Mouse (Mus musculus) cerebellum, adult 9-10 months (tissue): ENCODE data around the gene Mad2l2.
"Not testable (repeated sequence)": the region's sequence is repeated elsewhere in the genome, so short reads cannot be mapped to it uniquely, and the experiment has no call there.

ENCODE experiments used
- DNase-seq: peaks from one replicate; pipeline ENCODE4 v3.0.0; 2022

The Mad2l2 gene

DNA sequence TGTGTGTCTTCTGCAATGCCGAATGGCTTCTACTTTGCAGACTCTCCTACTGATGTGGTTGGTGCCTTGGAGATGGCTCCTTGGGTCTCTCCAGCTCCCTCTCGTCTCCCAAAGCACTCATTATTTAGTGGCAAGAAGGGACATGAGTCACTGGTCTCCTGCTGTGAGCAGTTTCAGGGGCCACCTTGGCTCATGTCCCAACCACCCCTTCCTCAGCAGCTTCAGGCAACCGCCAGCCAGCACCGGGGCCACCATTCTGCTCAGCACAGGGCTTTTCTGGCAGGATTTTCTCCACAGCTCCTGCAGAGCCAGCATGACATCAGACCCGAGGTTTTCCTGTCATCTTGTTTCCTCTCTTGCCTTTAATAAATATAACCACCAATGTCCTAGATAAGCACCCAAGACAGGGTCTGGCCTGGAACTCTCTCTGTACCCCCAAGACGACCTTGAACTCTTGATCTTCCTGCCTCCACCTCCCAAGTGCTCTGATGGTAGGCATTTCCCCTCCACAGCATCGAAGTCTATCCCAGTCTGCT is 21.6 kb upstream of the Mad2l2 start:
- no peak for DNase-seq

DNA sequence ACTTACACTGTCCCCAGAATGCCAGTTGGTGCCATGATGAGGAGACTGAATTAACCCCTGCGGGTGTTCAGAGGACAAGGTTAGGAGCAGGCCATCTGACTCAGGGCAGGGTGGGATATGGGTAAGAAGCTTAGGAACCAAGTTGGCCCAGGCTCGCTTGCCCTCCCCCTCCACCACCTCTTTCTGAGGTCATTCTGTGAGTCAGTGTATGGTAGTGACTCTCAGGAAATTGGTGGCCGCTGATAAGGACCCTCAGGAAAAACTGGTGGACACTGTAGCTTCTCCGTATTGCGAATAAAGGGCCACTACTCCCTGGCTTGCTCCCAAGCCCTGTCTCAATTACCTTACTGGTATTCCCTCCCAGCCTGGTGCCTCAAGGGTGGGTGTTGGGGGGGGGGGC is 21.0 kb upstream of the Mad2l2 start:
- no peak for DNase-seq

DNA sequence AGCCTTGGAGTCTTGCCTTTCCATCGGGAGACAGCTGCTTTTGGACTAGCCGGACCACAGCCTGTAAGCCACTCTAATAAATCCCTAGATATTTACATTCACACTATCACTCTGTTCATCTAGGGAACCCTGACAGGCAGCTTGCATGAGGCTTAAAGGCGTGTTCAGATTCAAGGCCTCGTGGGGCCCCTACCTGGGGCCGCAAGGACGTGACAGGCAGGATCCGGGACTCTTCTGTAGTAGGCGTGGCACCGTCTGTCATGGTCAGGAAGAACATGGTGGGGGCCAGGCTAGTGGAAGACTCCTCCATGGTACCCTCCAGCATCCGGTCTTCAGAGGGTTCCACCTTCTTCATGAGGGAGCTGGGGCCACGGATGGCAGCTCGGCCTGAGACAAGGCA is 17.7 kb upstream of the Mad2l2 start:
- DNase-seq, result no peak

DNA sequence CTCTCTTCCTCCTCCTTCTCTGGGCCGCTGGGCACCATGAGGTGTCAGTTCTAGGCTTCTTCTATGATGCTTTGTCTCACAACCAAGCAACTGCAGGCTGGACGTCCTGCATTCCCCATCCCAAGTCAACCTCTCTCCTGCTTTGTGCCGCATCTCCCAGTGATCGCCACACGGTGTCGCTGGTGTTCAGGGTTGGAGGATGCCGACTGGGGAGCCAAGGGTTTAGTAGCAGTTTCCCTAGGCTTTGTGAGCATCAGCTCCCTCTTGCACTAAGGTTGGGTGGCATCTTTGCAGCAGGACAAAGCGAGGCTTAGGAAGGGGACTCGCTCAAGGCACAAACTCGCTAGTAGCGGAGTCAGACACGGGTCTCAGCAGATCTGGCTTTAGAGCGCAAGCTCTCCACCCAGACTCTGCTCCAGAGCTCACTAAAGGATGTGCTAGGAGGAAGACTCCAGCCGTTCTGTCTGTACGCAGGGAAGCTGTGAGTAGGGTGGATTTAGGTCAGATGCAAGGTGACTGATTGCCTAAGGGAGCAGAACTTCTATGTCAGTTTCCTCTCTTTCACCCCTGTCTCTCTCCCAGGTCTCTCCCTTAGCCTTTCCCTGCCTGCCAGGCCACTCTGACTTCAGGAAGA is 15.3 kb upstream of the Mad2l2 start:
- DNase-seq, result peak; percentile 85

DNA sequence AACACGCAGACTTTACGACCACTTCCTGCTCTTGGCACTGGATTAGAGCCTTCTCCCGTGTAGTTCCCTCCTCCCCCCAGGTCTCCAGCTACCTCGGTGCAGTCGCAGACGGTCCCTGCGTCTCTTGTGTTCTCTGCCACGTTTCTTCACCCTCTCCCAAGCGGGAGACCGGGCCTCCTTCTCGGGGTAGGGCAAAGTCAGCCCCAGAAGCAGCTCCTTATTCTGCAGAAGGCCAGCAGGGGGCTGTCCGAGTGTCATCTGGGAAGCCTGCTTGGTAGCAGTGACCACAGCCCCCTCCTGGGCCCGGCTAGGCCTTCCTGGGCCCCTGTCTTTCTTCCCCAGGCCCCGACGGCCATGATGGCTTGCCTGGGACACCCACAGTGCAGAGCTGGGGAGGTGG is 14.7 kb upstream of the Mad2l2 start:
- peak; percentile 32 for DNase-seq

DNA sequence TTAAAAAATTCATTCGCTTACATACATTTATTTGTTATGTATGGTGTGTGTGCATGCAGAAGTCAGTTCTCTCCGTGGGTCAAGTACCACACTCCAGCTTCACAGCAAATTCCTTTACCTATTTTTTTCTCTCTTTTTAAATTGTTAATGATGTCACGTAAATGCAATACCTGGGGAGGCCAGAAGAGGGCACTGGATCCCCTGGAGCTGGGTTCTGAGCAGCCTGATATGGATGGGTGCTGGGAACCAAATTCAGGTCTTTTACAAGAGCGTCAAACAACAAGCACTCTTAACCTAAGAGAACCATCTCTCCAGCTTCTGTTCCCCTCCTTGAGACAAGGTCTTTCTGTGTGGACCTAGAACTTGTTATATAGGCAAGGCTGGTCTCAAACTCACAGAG is 13.5 kb upstream of the Mad2l2 start:
- DNase-seq, result no peak

DNA sequence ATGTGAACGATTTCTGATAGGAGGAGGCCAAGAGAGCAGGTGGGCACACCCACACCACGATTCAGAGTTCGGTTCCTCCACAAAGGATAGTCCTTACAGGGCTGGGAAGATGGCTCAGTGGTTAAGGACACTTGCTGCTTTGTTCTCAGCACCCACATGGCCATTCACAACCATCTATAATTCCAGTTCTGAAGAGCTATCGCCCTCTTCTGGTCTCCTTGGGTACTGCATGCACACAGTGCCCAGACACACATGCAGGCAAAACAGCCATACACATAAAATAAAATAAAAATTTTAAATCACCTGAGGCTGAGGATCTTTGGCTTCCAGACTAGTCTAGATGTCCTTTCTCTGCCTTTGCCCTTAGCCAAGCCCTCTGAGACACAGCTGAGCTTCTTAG is 12.8 kb upstream of the Mad2l2 start:
- DNase-seq, result no peak

DNA sequence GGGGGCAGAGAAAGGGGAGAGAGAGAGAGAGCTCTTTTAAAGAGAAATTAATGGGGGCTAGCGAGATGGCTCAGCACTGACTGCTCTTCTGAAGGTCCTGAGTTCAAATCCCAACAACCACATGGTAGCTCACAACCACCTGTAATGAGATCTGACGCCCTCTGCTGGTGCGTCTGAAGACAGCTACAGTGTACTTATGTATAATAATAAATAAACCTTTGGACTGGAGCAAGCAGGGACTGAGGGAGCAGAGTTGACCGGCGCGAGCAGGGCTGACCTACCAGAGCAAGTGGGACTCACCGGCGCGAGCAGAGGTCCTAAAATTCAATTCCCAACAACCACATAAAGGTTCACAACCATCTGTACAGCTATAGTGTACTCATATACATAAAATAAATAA is 10.6 kb upstream of the Mad2l2 start:
- DNase-seq, result not testable (repeated sequence)

DNA sequence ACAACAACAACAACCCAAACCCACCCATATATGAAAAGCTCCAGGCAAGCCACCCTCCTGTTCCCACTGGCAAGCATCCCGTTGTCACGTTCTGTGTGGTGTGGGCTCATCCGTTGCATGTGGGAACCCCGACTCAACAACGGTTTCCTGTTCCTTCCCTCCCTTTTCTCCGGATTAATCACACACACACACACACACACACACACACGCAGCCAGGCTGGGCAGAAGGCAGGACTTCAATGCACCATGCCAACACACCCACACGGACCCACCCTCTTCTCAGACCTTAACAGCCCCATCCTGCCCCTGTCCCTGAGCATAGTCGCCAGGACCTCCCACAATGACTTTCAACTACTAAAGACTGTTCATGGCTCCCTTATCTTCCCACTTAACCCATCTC is 9.6 kb upstream of the Mad2l2 start:
- DNase-seq, result no peak

DNA sequence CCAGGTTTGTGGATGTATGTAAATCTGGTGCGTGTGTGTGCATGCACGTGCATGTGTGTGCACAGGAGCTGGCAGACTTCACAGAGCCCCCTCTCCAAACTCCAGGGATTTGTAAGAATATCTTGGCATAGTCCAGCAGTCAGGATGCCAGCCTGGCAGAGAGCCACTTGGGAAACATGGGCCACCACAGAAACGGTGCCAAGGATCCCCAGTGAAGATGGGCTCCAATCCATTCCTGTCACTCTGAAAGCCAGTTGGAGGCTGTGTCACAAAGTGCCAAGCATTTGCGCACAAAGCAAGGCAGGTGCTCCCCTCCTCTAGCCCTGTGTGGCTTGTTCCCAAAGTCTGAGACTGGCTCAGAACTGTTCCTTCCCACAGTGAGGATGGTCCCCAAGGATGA is 8.8 kb upstream of the Mad2l2 start:
- DNase-seq, result no peak

DNA sequence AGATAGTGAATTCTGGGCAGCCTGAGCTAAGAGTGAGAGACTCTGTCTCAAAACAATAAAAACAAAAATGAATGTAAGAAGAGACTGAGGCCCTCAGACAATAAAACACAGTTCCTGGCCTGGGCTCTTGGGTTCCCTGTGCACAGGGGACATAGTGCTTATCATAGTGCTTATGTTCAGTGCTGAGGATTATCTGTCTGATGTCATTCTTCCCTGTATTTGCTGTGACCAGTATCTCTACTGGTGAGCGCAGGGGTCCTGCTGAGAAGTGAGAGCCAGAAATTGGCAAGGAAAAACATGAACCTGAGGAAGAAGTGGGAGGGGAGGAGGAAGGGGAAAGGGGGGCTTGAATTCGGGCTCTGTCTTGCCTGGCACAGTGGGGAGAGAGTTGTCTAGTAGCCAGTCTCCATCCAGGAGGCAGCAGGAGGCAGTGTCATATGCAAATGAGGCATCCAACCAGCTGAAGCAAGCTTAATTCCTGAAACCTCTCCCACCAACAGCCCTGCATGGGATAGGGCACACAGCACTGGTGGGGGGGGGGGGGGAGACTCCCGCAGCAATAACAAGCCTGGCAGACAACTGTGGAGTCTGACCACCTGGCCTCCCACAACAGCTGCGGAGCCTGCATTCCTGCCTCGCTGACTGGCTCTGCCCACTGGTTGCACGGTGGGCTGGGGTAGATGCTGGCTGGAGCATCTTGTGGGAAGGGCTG is 8.0 kb upstream of the Mad2l2 start:
- DNase-seq, result no peak

DNA sequence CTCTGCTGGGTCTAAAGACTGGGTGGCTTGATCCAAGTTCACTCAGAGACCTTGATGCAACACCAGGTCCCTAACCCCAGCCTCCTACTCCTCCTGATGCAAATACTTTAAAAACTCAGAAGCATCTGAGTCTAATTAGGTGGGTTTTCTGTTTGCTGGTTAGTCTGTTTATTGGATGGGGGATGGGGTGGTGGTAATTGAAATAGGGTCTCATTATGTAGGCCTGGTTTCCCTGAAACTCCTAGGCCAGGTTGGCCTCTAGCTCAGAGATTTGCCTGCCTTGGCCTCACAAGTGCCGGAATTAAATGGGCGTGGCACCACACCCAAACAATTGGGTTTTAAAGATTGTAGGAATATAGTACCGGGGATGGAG is 7.5 kb upstream of the Mad2l2 start:
- DNase-seq, result no peak

DNA sequence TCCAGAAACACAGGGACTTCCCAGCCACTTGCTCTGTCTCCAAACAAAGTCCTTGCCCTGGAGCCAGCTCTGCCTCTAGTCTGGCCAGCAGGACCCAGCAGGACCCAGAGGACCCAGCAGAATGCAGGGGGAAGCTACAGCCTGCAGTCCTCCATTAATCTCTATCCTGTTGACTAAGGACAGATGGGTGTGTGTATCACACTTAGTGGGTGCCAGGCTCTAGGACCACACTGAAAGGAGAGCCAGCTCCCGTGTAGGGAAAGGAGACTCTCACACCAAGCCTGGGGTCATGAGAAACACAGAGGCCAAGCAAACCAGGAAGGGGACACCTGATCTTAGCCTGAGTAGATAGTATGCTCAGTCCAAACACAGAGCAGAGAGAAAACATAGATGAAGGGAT is 1.9 kb upstream of the Mad2l2 start:
- DNase-seq, result no peak

DNA sequence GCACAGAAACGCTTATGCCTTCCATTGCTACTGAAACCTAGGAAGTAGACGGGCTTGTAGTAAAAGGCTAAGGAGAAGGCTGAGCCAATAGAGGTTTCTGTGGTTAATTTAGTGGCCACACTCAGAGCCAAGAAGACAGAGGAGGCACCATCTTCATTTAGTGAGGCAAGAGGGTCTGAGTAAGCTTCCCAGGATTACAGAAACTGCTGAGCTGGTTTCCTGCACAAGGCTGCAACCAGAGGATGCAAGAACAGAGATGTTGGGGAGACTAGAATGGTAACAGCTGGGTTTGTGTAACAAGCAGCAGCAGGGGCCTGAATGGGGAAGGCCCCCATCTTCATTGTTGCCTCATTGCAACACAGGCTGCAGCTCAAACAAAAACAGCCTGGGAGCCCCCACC is 1.5 kb upstream of the Mad2l2 start:
- no peak for DNase-seq

DNA sequence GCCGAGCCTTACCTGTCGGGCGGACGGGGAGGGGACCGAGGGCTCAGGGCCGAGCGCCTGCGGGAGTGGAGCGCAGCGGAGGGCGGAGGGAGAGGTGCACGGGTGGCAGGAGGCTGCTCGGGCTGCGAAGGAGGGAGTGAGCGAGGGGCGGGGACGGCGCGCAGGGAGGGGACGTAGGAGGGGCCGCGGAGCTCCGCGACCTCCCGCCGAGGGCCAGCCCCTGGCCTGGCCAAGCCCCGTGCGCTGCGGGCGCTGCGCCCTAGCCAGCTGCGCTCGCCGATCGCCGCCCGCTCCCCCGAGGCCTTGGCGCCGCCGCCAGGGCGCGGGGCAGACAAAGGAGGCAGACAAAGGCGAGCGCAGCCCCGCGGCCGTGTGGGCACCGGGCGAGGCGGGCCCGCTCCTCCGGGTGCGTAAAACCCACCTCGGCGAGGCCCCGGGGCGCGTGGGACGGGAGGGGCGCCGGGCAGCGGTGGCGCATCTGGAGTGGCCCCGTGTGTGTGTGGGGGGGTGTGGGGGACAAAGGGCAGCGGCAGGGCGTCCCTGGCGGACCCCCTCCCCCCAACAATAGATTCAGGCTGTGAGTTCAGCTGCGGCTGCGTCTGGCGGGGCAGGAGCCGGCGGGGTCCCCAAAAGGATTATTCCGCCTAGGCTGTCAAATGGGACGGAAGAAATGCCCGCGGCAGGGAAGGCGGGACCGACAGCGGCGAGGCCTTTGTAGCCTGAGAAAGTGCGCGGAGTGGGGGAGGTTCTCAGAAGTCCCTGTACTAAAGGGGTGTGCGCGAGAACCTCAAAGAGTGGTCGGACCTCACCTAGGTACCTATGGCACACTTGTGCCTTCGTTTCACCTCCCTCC is 603 bp downstream of the Mad2l2 start, which contains the start of gene Draxin:
Gene Draxin (minus strand): TSS at position 138 of the 853 bp plus-strand sequence.
- no peak for DNase-seq

DNA sequence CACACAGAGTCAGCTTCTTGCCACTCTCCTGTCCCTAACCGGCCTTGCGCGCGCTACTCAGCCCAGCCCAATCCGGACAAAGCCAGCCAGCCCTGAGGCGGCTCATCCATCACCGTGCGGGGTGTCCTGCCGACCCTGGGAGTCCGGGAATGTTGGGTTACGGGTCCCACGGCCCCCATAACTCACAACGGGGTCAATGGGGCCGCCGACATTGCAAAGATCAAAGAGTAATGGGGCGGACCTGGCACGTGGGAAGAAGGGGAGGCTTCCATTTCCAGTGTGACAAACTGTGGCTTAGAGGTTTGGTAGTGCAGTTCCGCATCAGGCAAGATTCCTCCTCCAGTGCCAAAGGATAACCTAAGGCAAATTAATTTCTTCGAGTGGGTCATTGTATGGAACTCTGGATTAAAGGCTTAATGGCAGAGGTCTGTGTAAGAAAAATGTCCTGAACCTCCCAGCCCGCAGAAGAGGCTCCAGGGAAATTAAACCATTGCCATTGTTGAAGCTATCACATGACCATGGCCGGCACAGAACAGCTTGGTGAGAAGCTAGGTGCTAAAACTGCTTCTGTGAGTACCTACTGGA is 1.4 kb downstream of the Mad2l2 start:
- DNase-seq, result no peak

DNA sequence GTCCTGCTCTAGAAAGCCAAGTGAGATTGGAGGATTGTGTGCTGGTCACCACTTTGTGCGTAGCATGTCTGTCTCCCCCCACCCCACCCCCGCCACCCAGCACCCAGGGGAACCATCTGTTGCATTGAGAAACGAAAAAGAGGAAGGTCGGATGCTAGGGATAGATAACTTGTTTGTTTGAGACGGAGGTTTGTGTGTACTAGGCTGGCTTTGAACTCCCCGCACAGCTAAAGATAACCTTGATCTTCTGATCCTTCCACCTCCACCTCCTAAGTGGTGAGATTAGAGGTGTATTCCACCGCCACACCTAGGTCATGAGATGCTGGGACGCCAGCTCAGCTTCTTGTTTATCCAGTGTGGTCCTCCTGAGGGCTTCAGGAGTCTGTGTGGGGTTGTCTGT is 4.8 kb downstream of the Mad2l2 start:
- no peak for DNase-seq

DNA sequence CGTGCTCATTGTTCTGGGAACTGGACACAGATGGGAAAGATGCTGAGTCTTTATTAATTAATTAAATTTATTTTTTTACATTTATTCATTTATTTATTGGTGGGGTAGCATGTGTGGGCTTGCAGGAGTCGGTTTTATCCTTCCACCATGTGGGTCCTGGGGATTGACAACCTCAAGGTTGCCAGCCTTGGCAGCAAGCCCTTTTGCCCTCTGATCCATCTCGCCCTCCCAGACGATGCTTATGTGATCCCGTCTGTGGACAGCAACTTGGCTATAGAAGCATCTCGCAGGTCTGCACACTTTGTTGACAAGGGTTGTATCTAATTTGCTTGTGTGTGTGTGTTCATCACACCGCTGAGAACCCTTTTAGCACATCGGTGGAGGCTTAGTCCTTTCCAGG is 7.3 kb downstream of the Mad2l2 start:
- DNase-seq, result peak; percentile 26

DNA sequence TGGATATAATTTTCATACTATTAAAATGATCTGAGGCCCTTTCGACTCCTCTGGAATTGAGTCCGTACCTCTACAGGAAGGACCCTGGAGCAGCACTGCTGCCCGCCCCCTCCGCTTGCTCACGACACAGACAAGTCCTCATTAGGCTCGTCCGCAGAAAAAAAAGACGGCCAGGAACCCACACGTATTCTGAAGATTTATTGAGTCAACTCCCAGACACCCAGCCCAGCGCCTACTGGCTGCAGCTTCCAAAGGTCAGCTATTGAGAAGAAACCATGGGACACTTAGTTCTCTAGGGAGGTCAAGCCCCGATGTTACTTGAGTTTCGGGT is 9.5 kb downstream of the Mad2l2 start:
- no peak for DNase-seq

DNA sequence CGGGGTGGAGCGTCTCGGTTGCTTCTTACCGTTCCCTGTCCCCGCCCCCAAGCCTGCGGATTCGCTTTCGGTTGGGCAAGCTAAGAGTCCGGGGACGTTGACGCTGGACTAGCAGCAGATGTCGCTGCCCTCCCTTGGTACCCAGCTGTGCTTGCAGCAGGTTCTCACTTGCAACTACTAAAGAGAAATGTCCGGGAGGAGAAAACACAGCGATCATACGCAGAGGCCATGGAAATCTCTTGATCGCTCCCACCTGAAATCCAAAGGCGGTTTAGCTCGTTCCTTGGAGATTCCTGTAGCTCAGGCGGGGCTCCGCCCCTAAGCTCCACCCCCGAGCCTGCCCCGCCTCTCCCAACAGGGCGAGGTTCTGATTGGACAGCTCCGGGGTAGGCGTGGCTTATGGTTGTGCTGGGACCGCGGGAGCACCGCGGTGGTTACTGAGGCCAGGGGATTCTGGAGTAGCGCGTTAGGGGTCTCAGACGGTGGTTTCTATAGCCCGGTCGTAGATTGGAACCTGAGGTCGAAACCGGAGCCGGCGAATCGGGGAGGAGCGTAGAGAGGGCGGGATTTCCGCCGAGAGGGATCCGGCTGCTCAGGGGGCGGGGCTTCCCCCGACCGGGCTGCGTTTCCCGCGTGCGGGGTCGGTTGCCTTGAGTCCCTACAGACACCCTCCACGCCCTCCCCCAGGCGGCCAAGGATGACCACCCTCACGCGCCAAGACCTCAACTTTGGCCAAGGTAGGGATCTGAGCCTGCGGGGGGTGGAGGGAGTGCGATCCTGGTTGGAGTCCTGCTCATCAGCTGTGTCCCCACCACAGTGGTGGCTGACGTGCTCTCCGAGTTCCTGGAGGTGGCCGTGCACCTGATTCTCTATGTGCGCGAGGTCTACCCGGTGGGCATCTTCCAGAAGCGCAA is 10.2 kb downstream of the Mad2l2 start:
- peak; percentile 97 for DNase-seq

DNA sequence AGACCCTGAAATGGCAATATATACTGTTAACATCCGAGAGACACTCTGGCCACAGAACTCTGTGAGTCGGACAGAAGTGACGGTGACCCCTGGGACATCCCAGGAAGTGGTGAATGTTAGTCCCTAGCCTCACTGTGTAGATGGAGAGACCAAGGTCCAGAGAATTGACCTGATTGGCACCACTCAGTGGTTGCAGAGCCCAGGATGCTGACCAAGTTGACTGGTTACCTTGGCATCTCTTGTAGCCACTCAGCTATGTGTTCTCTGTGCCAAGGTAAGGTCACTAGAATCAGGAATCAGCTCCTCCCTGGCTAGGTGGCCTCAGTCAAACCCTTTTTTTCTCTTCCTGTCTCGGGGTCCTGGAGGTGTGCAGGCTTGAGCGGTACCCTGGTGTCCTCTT is 13.5 kb downstream of the Mad2l2 start:
- DNase-seq, result no peak

DNA sequence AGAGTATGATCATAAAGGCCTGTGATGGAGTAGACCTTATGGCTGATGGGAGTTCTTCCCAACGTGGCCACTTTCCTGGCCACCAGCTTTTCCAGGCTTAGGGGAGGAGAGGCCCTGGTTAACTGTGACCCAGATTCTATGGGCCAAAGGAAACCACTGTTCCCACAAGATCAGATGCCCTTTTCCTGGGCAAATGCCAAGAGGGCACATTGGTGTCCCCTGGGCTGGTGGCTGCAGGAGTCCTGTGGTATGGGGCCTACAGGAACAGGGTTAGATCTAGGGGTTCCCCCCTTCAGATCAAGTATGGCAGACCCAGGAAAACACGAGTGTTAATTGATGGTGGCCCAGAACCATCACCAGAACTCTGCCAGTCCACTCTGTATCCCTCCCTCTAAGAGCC is 17.5 kb downstream of the Mad2l2 start:
- DNase-seq, result peak; percentile 36
